Mouse (Mus musculus): Measurements from ENCODE around the gene Dach1. TPM values are rescaled to one million over a fixed set of nuclear protein-coding genes. Genes with fewer than 3 reads are reported as not detected.

Gene Dach1
- polyA plus RNA-seq, 1 experiment, result 6.3 TPM

GRCm38 (mm10) chr14:98089246-98089645 lies 80.3 kb downstream of the Dach1 start:
- H3K4me3 ChIP-seq (replicated peaks; ENCODE audit: control insufficient read depth, low read depth, low read length), result no peak overlapping the region
- H3K4me1 ChIP-seq (ENCODE audit: control insufficient read depth, insufficient read depth, low read length), result no peaks in the 10 kb centered on the region; the same call in 1 of the 2 replicates
- 55% methylated on average over 2 of the region's 2 CpGs for WGBS
- TF ChIP-seq CTCF (IDR thresholded peaks at IDR 0.05; ENCODE audit: control insufficient read depth, insufficient read depth, low read length) (no peak), POLR2A (IDR thresholded peaks at IDR 0.05; ENCODE audit: borderline replicate concordance, control insufficient read depth, low read depth, low read length) (no peak)
- H3K27ac ChIP-seq (ENCODE audit: control insufficient read depth, insufficient read depth, low read depth, low read length, poor library complexity), result no peak overlapping the region

GRCm38 (mm10) chr14:98087355-98087754 lies 82.2 kb downstream of the Dach1 start:
- Histone ChIP-seq H3K4me3 (replicated peaks; ENCODE audit: control insufficient read depth, low read depth, low read length) (no peak overlapping the region), H3K4me1 (ENCODE audit: control insufficient read depth, insufficient read depth, low read length) (no peaks in the 10 kb centered on the region; the same call in 1 of the 2 replicates), H3K27ac (ENCODE audit: control insufficient read depth, insufficient read depth, low read depth, low read length, poor library complexity) (no peak overlapping the region; the same call in 1 of the 2 replicates)
- TF ChIP-seq POLR2A (IDR thresholded peaks at IDR 0.05; ENCODE audit: borderline replicate concordance, control insufficient read depth, low read depth, low read length) (no peak), CTCF (IDR thresholded peaks at IDR 0.05; ENCODE audit: control insufficient read depth, insufficient read depth, low read length) (no peak)
- 22% methylated on average over 2 of the region's 2 CpGs for WGBS

DNA sequence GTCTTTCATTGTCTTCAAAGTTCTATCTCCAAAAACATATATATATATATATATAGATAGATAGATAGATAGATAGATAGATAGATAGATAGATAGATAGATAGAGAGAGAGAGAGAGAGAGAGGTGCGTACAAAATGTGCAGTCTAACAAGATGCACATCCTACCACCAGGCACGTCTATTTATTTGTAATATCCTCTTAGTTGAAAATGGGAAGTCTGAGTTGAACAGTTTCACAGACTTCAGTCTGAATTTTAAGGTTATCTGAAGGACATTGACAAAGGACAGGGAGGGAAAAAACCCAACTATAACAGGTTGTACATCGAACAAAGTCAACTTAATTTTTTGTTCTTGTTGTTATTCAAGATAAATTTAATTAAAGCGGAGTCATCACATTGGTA lies 82.8 kb downstream of the Dach1 start:
- no peak for TF ChIP-seq POLR2A (IDR thresholded peaks at IDR 0.05; ENCODE audit: borderline replicate concordance, control insufficient read depth, low read depth, low read length)
- TF ChIP-seq CTCF (IDR thresholded peaks at IDR 0.05; ENCODE audit: control insufficient read depth, insufficient read depth, low read length), result no peak
- H3K27ac ChIP-seq (ENCODE audit: control insufficient read depth, insufficient read depth, low read depth, low read length, poor library complexity), result no peak overlapping the region; the same call in 1 of the 2 replicates
- no peak overlapping the region for H3K4me3 ChIP-seq (replicated peaks; ENCODE audit: control insufficient read depth, low read depth, low read length)
- no peaks in the 10 kb centered on the region; the same call in 1 of the 2 replicates for H3K4me1 ChIP-seq (ENCODE audit: control insufficient read depth, insufficient read depth, low read length)
- WGBS, result 54% methylated on average over 4 of the region's 4 CpGs

DNA sequence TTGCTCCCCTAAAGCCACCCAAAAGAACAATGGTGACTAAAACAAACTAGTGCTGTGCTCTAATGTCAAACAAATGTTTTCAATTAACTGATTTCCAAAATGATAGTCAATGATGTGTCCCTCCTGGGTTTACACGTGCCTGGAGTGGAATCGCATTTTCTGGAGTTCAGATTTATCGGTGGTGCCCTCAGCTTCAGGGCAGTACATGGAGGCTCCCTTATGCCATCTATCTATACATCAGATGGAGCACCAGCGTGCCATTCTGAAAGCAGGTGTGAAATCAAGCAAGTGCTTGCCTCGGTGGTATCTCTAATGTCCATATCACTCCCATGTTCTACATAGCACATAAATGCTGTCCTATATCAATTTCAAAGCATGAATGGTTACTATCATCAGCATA lies 84.4 kb downstream of the Dach1 start:
- WGBS, result 86% methylated on average over 5 of the region's 5 CpGs
- no peaks in the 10 kb centered on the region; the same call in 1 of the 2 replicates for H3K4me1 ChIP-seq (ENCODE audit: control insufficient read depth, insufficient read depth, low read length)
- TF ChIP-seq CTCF (IDR thresholded peaks at IDR 0.05; ENCODE audit: control insufficient read depth, insufficient read depth, low read length) (no peak), POLR2A (IDR thresholded peaks at IDR 0.05; ENCODE audit: borderline replicate concordance, control insufficient read depth, low read depth, low read length) (no peak)
- no peak overlapping the region for H3K27ac ChIP-seq (ENCODE audit: control insufficient read depth, insufficient read depth, low read depth, low read length, poor library complexity)
- no peak overlapping the region for H3K4me3 ChIP-seq (replicated peaks; ENCODE audit: control insufficient read depth, low read depth, low read length)

- WGBS, result 77% methylated on average over 1 of the region's 1 CpGs
- no peaks in the 10 kb centered on the region; the same call in 1 of the 2 replicates for H3K4me1 ChIP-seq (ENCODE audit: control insufficient read depth, insufficient read depth, low read length)
- no peak for TF ChIP-seq CTCF (IDR thresholded peaks at IDR 0.05; ENCODE audit: control insufficient read depth, insufficient read depth, low read length)
- TF ChIP-seq POLR2A (IDR thresholded peaks at IDR 0.05; ENCODE audit: borderline replicate concordance, control insufficient read depth, low read depth, low read length), result no peak
- H3K4me3 ChIP-seq (replicated peaks; ENCODE audit: control insufficient read depth, low read depth, low read length), result no peak overlapping the region
- no peak overlapping the region for H3K27ac ChIP-seq (ENCODE audit: control insufficient read depth, insufficient read depth, low read depth, low read length, poor library complexity)
Observed at GRCm38 (mm10) chr14:98084720-98085119, 84.8 kb downstream of the Dach1 start.

DNA sequence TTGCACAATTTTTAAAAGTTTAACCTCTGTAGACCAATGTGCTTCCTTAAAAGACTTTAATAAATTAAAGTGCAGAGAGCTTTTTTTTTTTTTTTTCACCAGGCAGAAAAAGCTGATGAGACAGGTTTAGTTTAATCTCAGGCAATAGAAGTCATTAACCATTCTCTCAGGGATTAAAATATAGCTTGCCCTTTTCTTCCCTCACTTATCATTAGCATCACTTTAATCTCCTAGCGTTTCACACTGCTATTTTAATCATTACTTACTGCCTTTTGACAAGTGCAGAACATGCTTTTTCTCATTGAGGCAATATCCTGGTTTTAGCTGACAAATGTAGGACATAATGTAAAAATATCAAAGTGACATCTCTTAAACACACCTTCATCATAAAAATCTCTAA lies 86.1 kb downstream of the Dach1 start:
- no peak for TF ChIP-seq CTCF (IDR thresholded peaks at IDR 0.05; ENCODE audit: control insufficient read depth, insufficient read depth, low read length)
- no peak for TF ChIP-seq POLR2A (IDR thresholded peaks at IDR 0.05; ENCODE audit: borderline replicate concordance, control insufficient read depth, low read depth, low read length)
- 73% methylated on average over 1 of the region's 1 CpGs for WGBS
- no peak overlapping the region for H3K4me3 ChIP-seq (replicated peaks; ENCODE audit: control insufficient read depth, low read depth, low read length)
- no peak overlapping the region for H3K27ac ChIP-seq (ENCODE audit: control insufficient read depth, insufficient read depth, low read depth, low read length, poor library complexity)
- no peaks in the 10 kb centered on the region; the same call in 1 of the 2 replicates for H3K4me1 ChIP-seq (ENCODE audit: control insufficient read depth, insufficient read depth, low read length)

DNA sequence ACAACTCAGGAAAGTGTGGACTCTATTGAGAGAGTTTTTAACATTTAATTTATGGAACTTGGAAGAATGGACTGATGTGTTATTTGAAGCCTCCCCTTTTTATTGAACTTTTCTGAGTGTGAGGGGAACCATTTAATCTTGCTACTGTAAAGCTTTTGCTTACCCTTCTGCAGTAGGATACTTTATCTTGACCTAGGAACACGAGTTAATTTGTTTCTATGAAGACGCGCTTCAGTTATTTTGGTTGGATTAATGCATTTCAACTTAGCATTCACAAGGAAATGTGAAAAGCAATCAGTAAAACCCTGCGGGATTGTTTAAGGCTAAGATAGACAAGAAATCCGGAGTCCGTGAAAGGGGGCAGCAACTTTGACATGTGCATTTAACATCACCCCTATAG lies 89.6 kb downstream of the Dach1 start:
- Histone ChIP-seq H3K27ac (ENCODE audit: control insufficient read depth, insufficient read depth, low read depth, low read length, poor library complexity) (no peak overlapping the region), H3K4me3 (replicated peaks; ENCODE audit: control insufficient read depth, low read depth, low read length) (no peak overlapping the region), H3K4me1 (ENCODE audit: control insufficient read depth, insufficient read depth, low read length) (no peaks in the 10 kb centered on the region)
- WGBS, result 91% methylated on average over 6 of the region's 6 CpGs
- TF ChIP-seq CTCF (IDR thresholded peaks at IDR 0.05; ENCODE audit: control insufficient read depth, insufficient read depth, low read length) (no peak), POLR2A (IDR thresholded peaks at IDR 0.05; ENCODE audit: borderline replicate concordance, control insufficient read depth, low read depth, low read length) (no peak)

DNA sequence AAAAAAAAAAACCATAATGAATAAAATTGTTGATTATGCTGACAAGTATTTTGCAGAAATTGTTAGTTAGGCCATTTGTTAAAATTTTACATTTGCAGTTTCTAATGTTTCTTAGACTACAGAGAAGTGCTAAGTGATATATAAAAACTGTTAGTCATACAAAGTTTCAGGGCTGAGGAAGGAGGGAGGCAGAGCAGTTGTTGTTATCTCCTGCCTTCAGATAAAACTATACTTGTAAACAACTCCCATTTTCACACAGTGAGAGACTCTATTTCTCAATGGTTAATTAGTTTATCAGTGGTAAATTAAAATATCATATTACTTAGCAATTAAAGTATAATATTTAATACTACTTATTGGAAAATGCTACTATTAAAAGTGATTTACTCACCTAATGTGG lies 91.6 kb downstream of the Dach1 start:
- TF ChIP-seq CTCF (IDR thresholded peaks at IDR 0.05; ENCODE audit: control insufficient read depth, insufficient read depth, low read length), result no peak
- TF ChIP-seq POLR2A (IDR thresholded peaks at IDR 0.05; ENCODE audit: borderline replicate concordance, control insufficient read depth, low read depth, low read length), result no peak
- H3K27ac ChIP-seq (ENCODE audit: control insufficient read depth, insufficient read depth, low read depth, low read length, poor library complexity), result no peak overlapping the region

More for the DNA sequence above, 91.6 kb downstream of the Dach1 start:
- no peak overlapping the region for H3K4me3 ChIP-seq (replicated peaks; ENCODE audit: control insufficient read depth, low read depth, low read length)
- no peaks in the 10 kb centered on the region for H3K4me1 ChIP-seq (ENCODE audit: control insufficient read depth, insufficient read depth, low read length)

Measured in bone marrow, adult 2 months (tissue).